ENCODE assay signal across 46 mouse cellular contexts in the genomic region with DNA sequence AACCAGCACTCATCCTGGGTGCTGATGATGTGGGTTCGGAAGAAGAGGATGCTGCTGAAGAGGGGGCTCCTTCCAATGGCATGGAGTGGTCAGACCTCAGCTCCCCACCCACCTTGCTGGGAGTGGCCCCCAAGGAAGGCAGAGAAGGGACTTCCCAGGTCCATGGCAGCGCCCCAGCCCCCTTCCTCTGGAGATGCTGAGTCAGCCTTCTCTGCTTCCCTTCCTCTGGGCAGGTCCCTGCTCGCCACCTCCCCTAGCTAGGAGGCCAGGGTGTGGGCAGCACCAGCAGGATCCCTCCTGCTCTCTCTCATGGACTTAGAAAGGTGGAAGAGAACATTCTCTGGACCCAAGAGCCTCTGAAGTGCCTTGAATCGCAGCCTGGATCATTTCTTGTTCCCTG. TPM values are rescaled to one million over a fixed set of nuclear protein-coding genes. Genes with fewer than 3 reads are reported as not detected.
"Had no signal": no experiment of that assay in that cellular context is flagged by ENCODE, and none has a peak within 500 bp of the region (broad histone marks: within the 10 kb centered on the region; RNA-seq: fewer than 3 reads in every experiment).

No protein-coding gene starts in this region.

- H3K4me1 ChIP-seq: heart, embryonic 12.5 days; hindbrain, embryonic 12.5 days; hindbrain, embryonic 13.5 days; hindbrain, embryonic 15.5 days; intestine, embryonic 15.5 days; kidney, embryonic 15.5 days had no signal

- H3K36me3 ChIP-seq: heart, embryonic 12.5 days; heart, embryonic 13.5 days; heart, embryonic 15.5 days; hindbrain, embryonic 12.5 days; hindbrain, embryonic 13.5 days; hindbrain, embryonic 15.5 days; intestine, embryonic 15.5 days; kidney, embryonic 15.5 days had no signal

- H3K27ac ChIP-seq: heart, embryonic 13.5 days; heart, embryonic 15.5 days; hindbrain, embryonic 10.5 days; hindbrain, embryonic 12.5 days; hindbrain, embryonic 13.5 days; hindbrain, embryonic 14.5 days; hindbrain, embryonic 15.5 days; hindbrain, postnatal 0 days; intestine, embryonic 15.5 days; kidney, embryonic 15.5 days; kidney, postnatal 0 days; layer of hippocampus, adult 2 months; left cerebral cortex, adult 2 months had no signal

- H3K9ac ChIP-seq: heart, embryonic 12.5 days; heart, embryonic 13.5 days; heart, embryonic 15.5 days; hindbrain, embryonic 12.5 days; hindbrain, embryonic 13.5 days; hindbrain, embryonic 14.5 days; hindbrain, embryonic 15.5 days; intestine, embryonic 15.5 days; kidney, embryonic 15.5 days had no signal

- ATAC-seq: hindbrain, embryonic 16.5 days; hindbrain, postnatal 0 days; inflammation-experienced regulatory T-cells, adult 6 months; intestine, embryonic 15.5 days; intestine, embryonic 16.5 days; intestine, postnatal 0 days had no signal

- H3K4me2 ChIP-seq: heart, embryonic 12.5 days; heart, embryonic 13.5 days; heart, embryonic 15.5 days; hindbrain, embryonic 12.5 days; hindbrain, embryonic 13.5 days; hindbrain, embryonic 14.5 days; hindbrain, embryonic 15.5 days; intestine, embryonic 15.5 days; kidney, embryonic 15.5 days had no signal

- H3K9me3 ChIP-seq: heart, embryonic 12.5 days; heart, embryonic 13.5 days; heart, embryonic 15.5 days; hindbrain, embryonic 10.5 days; hindbrain, embryonic 12.5 days; hindbrain, embryonic 13.5 days; hindbrain, embryonic 15.5 days; intestine, embryonic 15.5 days; kidney, embryonic 15.5 days had no signal

- H3K27me3 ChIP-seq: hindbrain, embryonic 15.5 days had no signal

- H3K4me3 ChIP-seq: heart, embryonic 12.5 days; heart, embryonic 13.5 days; heart, embryonic 15.5 days; hindbrain, embryonic 10.5 days; hindbrain, embryonic 12.5 days; hindbrain, embryonic 13.5 days; hindbrain, embryonic 15.5 days; intestine, embryonic 15.5 days; kidney, embryonic 15.5 days; layer of hippocampus, adult 2 months; left cerebral cortex, adult 2 months had no signal

- DNase-seq: heart, postnatal 10 days; heart, postnatal 14 days; heart, postnatal 36 days; heart, postnatal 4 days; kidney, adult 11 months; kidney, adult 18-20 months; kidney, adult 2 months; kidney, adult 8-10 months; kidney, adult 9 months; kidney, postnatal 10 days; kidney, postnatal 14 days; kidney, postnatal 25 days; kidney, postnatal 36 days; kidney, postnatal 4 days; layer of hippocampus, adult 9-11 months; layer of hippocampus, postnatal 36 days had no signal

RNA-seq across cellular contexts. Expression of a gene that starts 12.5 kb away (rescaled TPM):
- total RNA-seq: heart, postnatal 10 days; heart, postnatal 14 days; heart, postnatal 25 days; heart, postnatal 36 days; heart, postnatal 4 days; hematopoietic stem cell, adult 5-6 weeks; layer of hippocampus, postnatal 10 days; layer of hippocampus, postnatal 14 days; layer of hippocampus, postnatal 36 days; left cerebral cortex, adult 2 months; left cerebral cortex, adult 8-10 months had no signal
- polyA plus RNA-seq: heart, embryonic 13.5 days; heart, embryonic 14.5 days; heart, embryonic 15.5 days; heart, embryonic 16.5 days; heart, postnatal 0 days; intestine, embryonic 14.5 days; intestine, embryonic 15.5 days; intestine, embryonic 16.5 days; intestine, postnatal 0 days; kidney, adult 2 months; kidney, embryonic 14.5 days; kidney, embryonic 15.5 days; kidney, embryonic 16.5 days; kidney, postnatal 0 days; large intestine, adult 2 months had no signal

RNA-seq across cellular contexts. Expression of a gene that starts 28.7 kb away (rescaled TPM):
- polyA plus RNA-seq: inflammation-experienced regulatory T-cells, adult 6 months had no signal
